Mouse (Mus musculus) small intestine, adult 2 months (tissue): Measurements from ENCODE around the gene Galnt12. TPM values are rescaled to one million over a fixed set of nuclear protein-coding genes. Genes with fewer than 3 reads are reported as not detected.

Source experiments
- H3K27ac ChIP-seq: fragments of 200-500 bp; 2 replicates; pipeline ENCODE4 v1.5.1; 2012; ENCODE audit warnings: low read depth, low read length, control low read depth, inconsistent platforms; ENCODE audit not compliant: insufficient read depth
- H3K27me3 ChIP-seq: fragments of 200-500 bp; 2 replicates; pipeline ENCODE4 v1.6.1; 2012; ENCODE audit warnings: mild to moderate bottlenecking, moderate library complexity, low read length, inconsistent platforms; ENCODE audit not compliant: control insufficient read depth, insufficient read depth
- H3K36me3 ChIP-seq: fragments of 200-500 bp; 2 replicates; pipeline ENCODE4 v1.6.1; 2012; ENCODE audit warnings: mild to moderate bottlenecking, low read length, control low read depth, inconsistent platforms; ENCODE audit not compliant: control insufficient read depth, insufficient read depth
- H3K4me1 ChIP-seq: fragments of 200-500 bp; 2 replicates; pipeline ENCODE4 v1.6.1; 2012; ENCODE audit warnings: low read length, inconsistent platforms, mixed read lengths; ENCODE audit not compliant: control insufficient read depth, insufficient read depth, insufficient read length
- H3K4me3 ChIP-seq: fragments of 200-500 bp; 2 replicates; pipeline ENCODE4 v1.5.1; 2012; ENCODE audit warnings: low read depth, mild to moderate bottlenecking, control low read depth, inconsistent platforms, low read length, moderate library complexity
- CTCF ChIP-seq: fragments of 200-500 bp; IDR thresholded peaks from 2 replicates; pipeline ENCODE4 v1.5.1; 2012; ENCODE audit warnings: low read depth, mild to moderate bottlenecking, control low read depth, inconsistent platforms, low read length, moderate library complexity, mixed read lengths; ENCODE audit not compliant: insufficient replicate concordance, insufficient read length; ENCODE audit errors: extremely low read depth
- POLR2A ChIP-seq: fragments of 200-500 bp; IDR thresholded peaks from 2 replicates; pipeline ENCODE4 v1.6.1; 2012; ENCODE audit warnings: low read depth, mild to moderate bottlenecking, control low read depth, inconsistent platforms, low read length, moderate library complexity
- WGBS: fragments of 180-500 bp; shearing (Covaris S2); methylation state at CpG from one replicate; pipeline ENCODE4 v1.1.7; 2018; 5-methylcytosine and 5-hydroxymethylcytosine counted together
- polyA plus RNA-seq: library from polyadenylated mRNA; depleted of rRNA; stranded (reverse); fragments of >200 nt; gene quantifications from 2 replicates; pipeline ENCODE4 v1.2.3, GENCODE M21; 2012

The Galnt12 gene
- polyA plus RNA-seq, 1 experiment = 28.3 TPM

DNA sequence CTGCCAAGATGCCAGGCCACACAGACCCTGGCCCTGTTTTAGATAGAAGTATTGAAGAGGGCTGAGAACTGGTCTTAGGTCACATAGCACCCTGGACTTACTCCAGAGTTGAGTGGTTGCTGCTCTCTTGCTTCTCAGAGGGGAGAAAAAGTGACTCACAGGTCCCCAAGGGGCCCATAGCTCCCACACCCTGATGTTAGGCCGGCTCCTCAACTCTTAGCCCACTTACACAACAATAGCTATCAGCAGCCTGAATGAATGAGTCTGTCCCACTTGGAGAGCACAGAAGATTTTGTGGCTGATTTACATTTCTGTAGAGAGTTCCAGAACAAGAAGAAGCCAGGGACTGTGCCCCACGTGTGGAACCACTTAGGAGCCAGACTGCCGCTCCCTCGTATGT, 37.9 kb downstream of the Galnt12 start:
- Histone ChIP-seq H3K4me1 (no peaks in the 10 kb centered on the region), H3K27ac (no peak overlapping the region), H3K36me3 (no peaks in the 10 kb centered on the region), H3K4me3 (no peak overlapping the region), H3K27me3 (no peaks in the 10 kb centered on the region)
- 85% methylated on average over 4 of the region's 4 CpGs for WGBS
- TF ChIP-seq CTCF = no peak
- TF ChIP-seq POLR2A = no peak

DNA sequence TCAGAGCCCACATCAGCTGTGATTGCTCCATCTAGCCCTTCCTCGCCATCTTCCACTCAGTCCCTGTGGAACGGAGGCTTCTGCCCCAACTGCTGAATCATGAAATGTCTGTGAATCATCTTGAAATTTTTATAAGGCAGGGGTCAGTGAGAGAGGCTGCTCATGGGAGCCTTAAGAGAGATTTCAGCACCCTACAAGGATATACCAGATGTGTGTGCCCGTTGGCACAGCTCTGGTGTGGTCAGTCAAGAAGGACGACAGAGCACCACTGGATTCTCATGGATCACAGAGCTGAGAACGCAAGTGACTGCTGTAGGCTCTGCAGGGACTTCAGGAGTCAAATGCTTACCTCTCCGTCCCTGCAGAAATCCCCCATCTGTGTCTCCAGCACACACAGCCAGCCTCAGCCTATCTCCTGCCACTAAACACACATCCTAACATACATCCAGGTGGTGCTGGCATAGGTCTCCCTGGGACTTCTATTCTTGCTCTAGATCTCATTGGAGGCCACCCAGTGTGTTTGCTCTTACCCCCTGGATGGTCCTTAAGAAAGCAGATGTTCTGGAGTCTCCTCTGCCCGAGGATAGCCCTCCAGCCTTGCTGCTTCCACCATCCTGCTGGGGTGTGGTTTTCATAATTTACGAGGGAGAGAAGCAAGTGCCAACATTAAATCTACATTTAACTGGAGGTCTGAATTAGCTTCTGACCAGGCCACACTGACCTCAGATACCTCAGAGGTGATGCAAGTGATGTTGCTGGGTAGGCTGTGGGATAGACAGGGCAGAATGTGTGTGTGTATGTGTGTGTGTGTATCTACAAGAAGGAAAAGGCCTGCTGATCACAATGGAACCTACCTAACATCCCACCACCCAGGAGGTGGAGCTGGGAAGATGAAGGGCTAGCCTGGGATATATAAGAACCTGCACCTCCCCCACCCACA, 38.7 kb downstream of the Galnt12 start:
- no peak for TF ChIP-seq CTCF
- TF ChIP-seq POLR2A = no peak
- H3K4me3 ChIP-seq = no peak overlapping the region
- H3K27ac ChIP-seq = no peak overlapping the region
- no peaks in the 10 kb centered on the region for H3K27me3 ChIP-seq
- no peaks in the 10 kb centered on the region for H3K36me3 ChIP-seq
- no peaks in the 10 kb centered on the region for H3K4me1 ChIP-seq
- WGBS = 77% methylated on average over 8 of the region's 8 CpGs

DNA sequence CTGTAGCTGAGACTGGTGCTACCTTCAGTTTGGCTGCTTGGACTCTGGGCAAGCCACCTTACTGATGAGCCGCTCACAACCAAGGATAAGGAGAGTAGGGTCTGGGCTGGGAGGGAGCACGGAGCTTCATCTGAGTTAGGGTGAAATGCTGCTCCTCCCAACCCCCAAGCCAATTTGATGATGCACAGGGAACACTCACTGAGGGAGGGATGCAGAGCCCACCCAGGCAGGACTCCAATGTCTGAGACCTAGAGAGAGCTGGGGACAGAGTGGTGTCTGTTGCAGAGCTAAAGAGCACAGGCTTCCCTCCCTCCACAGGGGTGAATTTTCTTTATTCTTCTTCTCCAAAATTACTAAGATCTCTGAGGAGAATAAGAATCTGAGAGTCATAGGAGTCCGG, 40.2 kb downstream of the Galnt12 start:
- no peaks in the 10 kb centered on the region for H3K27me3 ChIP-seq
- no peak for TF ChIP-seq CTCF
- no peak for TF ChIP-seq POLR2A
- no peak overlapping the region for H3K27ac ChIP-seq
- H3K4me1 ChIP-seq = no peaks in the 10 kb centered on the region
- WGBS = 89% methylated on average over 3 of the region's 3 CpGs
- H3K4me3 ChIP-seq = no peak overlapping the region
- H3K36me3 ChIP-seq = no peaks in the 10 kb centered on the region

DNA sequence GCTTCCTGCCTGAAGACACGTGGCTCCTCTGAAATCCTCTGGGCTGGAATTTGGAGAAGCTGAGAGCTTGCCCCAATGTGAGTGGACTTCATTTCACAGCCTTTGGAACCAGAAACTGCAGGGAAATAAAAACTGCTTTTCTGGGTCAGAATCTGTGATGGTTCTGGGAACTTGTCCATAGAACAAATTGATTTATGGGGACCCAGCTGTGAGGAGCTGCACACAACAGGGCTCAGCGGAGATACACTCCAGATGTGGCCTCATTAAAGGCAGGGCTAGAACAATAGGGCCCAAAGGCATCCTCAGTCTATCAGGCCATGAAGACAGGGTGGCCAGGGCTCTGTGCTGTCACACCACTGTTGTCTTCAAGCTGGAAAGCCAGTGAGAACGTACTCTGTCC, 40.7 kb downstream of the Galnt12 start:
- H3K36me3 ChIP-seq = no peaks in the 10 kb centered on the region
- no peaks in the 10 kb centered on the region for H3K4me1 ChIP-seq
- H3K27me3 ChIP-seq = no peaks in the 10 kb centered on the region
- H3K27ac ChIP-seq = no peak overlapping the region
- no peak overlapping the region for H3K4me3 ChIP-seq
- WGBS = 63% methylated on average over 3 of the region's 3 CpGs
- no peak for TF ChIP-seq POLR2A
- TF ChIP-seq CTCF = no peak

DNA sequence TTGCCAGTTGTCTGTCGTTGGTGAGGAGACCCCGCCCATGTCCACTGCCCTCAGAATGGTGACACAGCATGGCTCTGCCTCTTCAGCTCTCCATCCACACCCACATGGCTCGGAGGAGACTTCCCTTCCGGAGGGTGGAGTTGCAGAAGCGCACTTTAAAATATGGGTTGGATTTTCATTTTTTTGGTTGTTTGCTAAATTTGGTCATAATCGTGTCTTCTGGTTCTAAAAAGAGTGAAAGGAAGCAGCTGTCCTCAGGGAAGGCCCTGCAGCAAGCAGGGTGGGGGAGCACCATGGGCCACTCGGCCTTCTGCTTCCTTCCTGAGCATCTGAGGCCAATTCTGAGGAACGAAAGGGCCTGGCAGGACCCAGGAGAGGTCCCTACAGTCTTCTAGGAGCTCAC, 45.0 kb downstream of the Galnt12 start:
- no peak for TF ChIP-seq CTCF
- TF ChIP-seq POLR2A = no peak
- Histone ChIP-seq H3K27me3 (no peaks in the 10 kb centered on the region), H3K4me1 (no peaks in the 10 kb centered on the region), H3K4me3 (no peak overlapping the region), H3K36me3 (no peaks in the 10 kb centered on the region), H3K27ac (peak overlapping the region; percentile 61)
- WGBS = 67% methylated on average over 8 of the region's 8 CpGs

DNA sequence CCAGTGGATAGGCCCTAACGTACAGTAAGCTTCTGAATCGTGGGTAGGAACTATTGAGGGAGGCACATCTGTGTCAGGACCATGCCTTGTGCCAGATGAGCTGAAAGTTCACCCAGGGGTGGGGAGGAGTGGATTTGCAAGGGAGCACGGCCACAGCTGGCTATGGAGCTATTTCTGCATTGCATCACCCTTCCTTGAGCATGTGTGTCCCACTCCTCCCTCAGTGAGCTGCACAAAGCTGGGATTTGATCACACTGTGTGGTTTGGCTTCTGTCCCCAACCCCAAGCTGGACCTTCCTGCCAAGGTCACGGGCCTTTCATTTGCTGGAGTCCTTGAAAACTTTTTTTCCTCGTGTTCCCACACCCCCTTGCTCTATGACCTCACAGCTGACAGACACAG, 45.8 kb downstream of the Galnt12 start:
- H3K4me1 ChIP-seq = no peaks in the 10 kb centered on the region
- H3K27ac ChIP-seq = peak overlapping the region; percentile 61
- WGBS = 57% methylated on average over 5 of the region's 5 CpGs
- TF ChIP-seq CTCF = no peak
- no peak for TF ChIP-seq POLR2A
- H3K27me3 ChIP-seq = no peaks in the 10 kb centered on the region
- H3K36me3 ChIP-seq = no peaks in the 10 kb centered on the region
- no peak overlapping the region for H3K4me3 ChIP-seq

DNA sequence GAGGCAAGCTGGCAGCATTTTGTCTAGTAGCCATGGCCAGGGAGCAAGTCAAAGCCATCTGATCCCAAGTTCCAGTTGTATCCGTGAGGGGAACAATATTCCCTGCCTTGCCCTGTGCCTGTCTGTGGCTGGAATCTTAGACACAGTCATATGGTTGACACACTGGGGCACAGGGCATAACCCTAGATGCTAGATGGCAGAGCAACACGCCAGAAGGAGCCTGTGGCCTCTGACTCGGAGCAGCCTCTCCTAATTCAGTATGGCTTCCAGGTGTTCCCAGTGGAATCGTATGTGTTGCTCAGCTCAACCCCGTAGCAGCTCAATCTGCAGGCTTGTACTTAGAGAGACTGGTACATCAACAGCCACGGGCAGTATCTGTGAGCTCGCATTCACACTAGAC, 46.7 kb downstream of the Galnt12 start:
- Histone ChIP-seq H3K4me1 (no peaks in the 10 kb centered on the region), H3K36me3 (no peaks in the 10 kb centered on the region), H3K27me3 (no peaks in the 10 kb centered on the region), H3K27ac (no peak overlapping the region), H3K4me3 (no peak overlapping the region)
- TF ChIP-seq CTCF (no peak), POLR2A (no peak)
- 91% methylated on average over 7 of the region's 7 CpGs for WGBS
